In genomic region chr10:20952926-20953325, GRCm38 (mm10) we compare ENCODE assay signal across 8 mouse cellular contexts. TPM values are rescaled to one million over a fixed set of nuclear protein-coding genes. Genes with fewer than 3 reads are reported as not detected.
DNase-seq lines count a peak whose midpoint lies in the region; ATAC-seq and TF ChIP-seq lines count a peak whose summit lies in the region.

No protein-coding gene starts in this region.

- peak overlapping the region; percentile 87 for H3K4me2 ChIP-seq in heart, embryonic 11.5 days
- H3K4me2 ChIP-seq in limb, embryonic 15.5 days: peak overlapping the region; percentile 85

- no peak for ATAC-seq in heart, embryonic 11.5 days (replicated peaks; ENCODE audit: insufficient number of reproducible peaks, low FRiP score, low TSS enrichment)
- ATAC-seq in limb, embryonic 15.5 days (ENCODE audit: insufficient number of reproducible peaks, low FRiP score, low TSS enrichment, low read depth): no peak

- no peaks in the 10 kb centered on the region for H3K4me1 ChIP-seq in heart, embryonic 11.5 days (ENCODE audit: control insufficient read depth, insufficient read depth, low read length)
- H3K4me1 ChIP-seq in thymus, adult 2 months (replicated peaks; ENCODE audit: control insufficient read depth, insufficient read depth, low read length): 0 out of 2 replicates have a peak, but pooled peaks cover 3% of the 10 kb centered on the region
- H3K4me1 ChIP-seq in limb, embryonic 15.5 days: peaks cover 10% of the 10 kb centered on the region

- H3K9ac ChIP-seq in heart, embryonic 11.5 days (ENCODE audit: low read depth, low read length): peak overlapping the region; percentile 80
- H3K9ac ChIP-seq in limb, embryonic 15.5 days: peak overlapping the region; percentile 44

- no peak for DNase-seq in heart, adult 18-20 months
- no peak for DNase-seq in thymus, adult 2 months
- DNase-seq in thymus, postnatal 14 days: no peak
- no peak for DNase-seq in frontal cortex, postnatal 25 days (ENCODE audit: low spot score in 2 of 2)
- DNase-seq in adrenal gland, postnatal 14 days: no peak
- DNase-seq in frontal cortex, postnatal 36 days (ENCODE audit: low spot score in 2 of 2): no peak

- TF ChIP-seq CTCF in thymus, adult 2 months (IDR thresholded peaks at IDR 0.05; ENCODE audit: borderline replicate concordance, control insufficient read depth, extremely low read depth, insufficient read depth, low read length, poor library complexity): no peak

- H3K36me3 ChIP-seq in heart, embryonic 11.5 days (ENCODE audit: control insufficient read depth, insufficient read depth, low read length): no peaks in the 10 kb centered on the region
- no peaks in the 10 kb centered on the region for H3K36me3 ChIP-seq in thymus, adult 2 months (ENCODE audit: control insufficient read depth, insufficient read depth, low read length)
- no peaks in the 10 kb centered on the region for H3K36me3 ChIP-seq in limb, embryonic 15.5 days

- TF ChIP-seq POLR2A in thymus, adult 2 months (IDR thresholded peaks at IDR 0.05; ENCODE audit: control insufficient read depth, extremely low read depth, insufficient read depth, low read length, poor library complexity): no peak

- H3K9me3 ChIP-seq in heart, embryonic 11.5 days (replicated peaks; ENCODE audit: control insufficient read depth, low read length): no peaks in the 10 kb centered on the region
- no peaks in the 10 kb centered on the region for H3K9me3 ChIP-seq in limb, embryonic 15.5 days

- WGBS in heart, embryonic 11.5 days (ENCODE audit: insufficient replicate concordance): 6% methylated on average over 11 of the region's 11 CpGs
- WGBS in thymus, adult 2 months: 9% methylated on average over 11 of the region's 11 CpGs
- 4% methylated on average over 11 of the region's 11 CpGs for WGBS in limb, embryonic 15.5 days

- H3K4me3 ChIP-seq in heart, embryonic 11.5 days (ENCODE audit: low read depth, low read length): peak overlapping the region; percentile 59
- H3K4me3 ChIP-seq in thymus, adult 2 months (ENCODE audit: control insufficient read depth, insufficient read depth, low read length): peak overlapping the region; percentile 63
- H3K4me3 ChIP-seq in limb, embryonic 15.5 days: peak overlapping the region; percentile 65

- H3K27ac ChIP-seq in heart, embryonic 11.5 days (ENCODE audit: low read depth, low read length): peak overlapping the region; percentile 70
- no peak overlapping the region for H3K27ac ChIP-seq in thymus, adult 2 months (ENCODE audit: control insufficient read depth, insufficient read depth, low read length)
- H3K27ac ChIP-seq in limb, embryonic 15.5 days: peak overlapping the region; percentile 91

- H3K27me3 ChIP-seq in heart, embryonic 11.5 days (ENCODE audit: control insufficient read depth, insufficient read depth, low read length): no peaks in the 10 kb centered on the region
- H3K27me3 ChIP-seq in thymus, adult 2 months (ENCODE audit: control insufficient read depth, insufficient read depth, low read length): no peaks in the 10 kb centered on the region
- no peaks in the 10 kb centered on the region for H3K27me3 ChIP-seq in limb, embryonic 15.5 days

RNA-seq across cellular contexts. Expression of gene Ahi1, which starts 0.6 kb away (rescaled TPM):
- polyA plus RNA-seq in heart, embryonic 11.5 days (2014; fragmentation: Nextera tagmentation; extraction: Ambion mirVana): 6.5 and 6.7 TPM in 2 replicates
- 1 to 10 TPM; 1.4 to 2.1 TPM for total RNA-seq in heart, adult 18-20 months (2021)
- 5.4 and 6.1 TPM in 2 replicates for polyA plus RNA-seq in thymus, adult 2 months (2012; rRNA removed)
- polyA plus RNA-seq in limb, embryonic 15.5 days (2015; fragmentation: Nextera tagmentation; extraction: Ambion mirVana): 6.2 and 7.4 TPM in 2 replicates
- 32.6 and 32.9 TPM in 2 replicates for total RNA-seq in adrenal gland, postnatal 14 days (2021)
